Mouse (Mus musculus): ENCODE data around the gene Plcd1. TPM values are rescaled to one million over a fixed set of nuclear protein-coding genes. Genes with fewer than 3 reads are reported as not detected.

Plcd1 gene
- polyA plus RNA-seq, 1 experiment from 2014 or later = 9.1 TPM

GRCm38 (mm10) chr9:119063036-119063644 is 30.2 kb downstream of the Plcd1 start:
- Histone ChIP-seq H3K27ac (ENCODE audit: low read length) (no peak overlapping the region), H3K27me3 (replicated peaks; ENCODE audit: insufficient read depth, low read length) (no peaks in the 10 kb centered on the region), H3K36me3 (ENCODE audit: insufficient read depth, low read length) (no peaks in the 10 kb centered on the region), H3K9ac (replicated peaks; ENCODE audit: low read depth) (no peak overlapping the region), H3K9me3 (ENCODE audit: low read length) (no peaks in the 10 kb centered on the region), H3K4me3 (ENCODE audit: low read depth, low read length) (no peak overlapping the region), H3K4me2 (replicated peaks; ENCODE audit: low read depth, low read length) (no peak overlapping the region), H3K4me1 (ENCODE audit: insufficient read depth, low read depth, low read length) (no peaks in the 10 kb centered on the region; the same call in 1 of the 2 replicates)
- DNase-seq (ENCODE audit: low spot score) (peak; percentile 35), ATAC-seq (peak; percentile 20; the same call in 1 of the 2 replicates)
- TF ChIP-seq EP300 (IDR thresholded peaks at IDR 0.05) = no peak
- 33% methylated on average over 19 of the region's 19 CpGs for WGBS

GRCm38 (mm10) chr9:119060701-119061100 is 32.6 kb downstream of the Plcd1 start:
- Histone ChIP-seq H3K27me3 (replicated peaks; ENCODE audit: insufficient read depth, low read length) (no peaks in the 10 kb centered on the region), H3K4me2 (replicated peaks; ENCODE audit: low read depth, low read length) (no peak overlapping the region), H3K9ac (replicated peaks; ENCODE audit: low read depth) (no peak overlapping the region), H3K4me3 (ENCODE audit: low read depth, low read length) (no peak overlapping the region), H3K36me3 (ENCODE audit: insufficient read depth, low read length) (no peaks in the 10 kb centered on the region), H3K27ac (ENCODE audit: low read length) (no peak overlapping the region), H3K9me3 (ENCODE audit: low read length) (no peaks in the 10 kb centered on the region), H3K4me1 (ENCODE audit: insufficient read depth, low read depth, low read length) (no peaks in the 10 kb centered on the region; the same call in 1 of the 2 replicates)
- no peak for DNase-seq (ENCODE audit: low spot score)
- 93% methylated on average over 10 of the region's 10 CpGs for WGBS
- TF ChIP-seq CTCF (IDR thresholded peaks at IDR 0.05) (no peak), EP300 (IDR thresholded peaks at IDR 0.05) (no peak)
- no peak for ATAC-seq

- Histone ChIP-seq H3K4me1 (ENCODE audit: insufficient read depth, low read depth, low read length) (peaks cover 4% of the 10 kb centered on the region; the same call in 1 of the 2 replicates), H3K4me3 (ENCODE audit: low read depth, low read length) (no peak overlapping the region), H3K27ac (ENCODE audit: low read length) (no peak overlapping the region), H3K9me3 (ENCODE audit: low read length) (no peaks in the 10 kb centered on the region), H3K27me3 (replicated peaks; ENCODE audit: insufficient read depth, low read length) (no peaks in the 10 kb centered on the region), H3K36me3 (ENCODE audit: insufficient read depth, low read length) (no peaks in the 10 kb centered on the region), H3K9ac (replicated peaks; ENCODE audit: low read depth) (no peak overlapping the region), H3K4me2 (replicated peaks; ENCODE audit: low read depth, low read length) (no peak overlapping the region)
- TF ChIP-seq EP300 (IDR thresholded peaks at IDR 0.05) (no peak), CTCF (IDR thresholded peaks at IDR 0.05) (no peak)
- DNase-seq (ENCODE audit: low spot score) (no peak), ATAC-seq (no peak)
- 75% methylated on average over 7 of the region's 7 CpGs for WGBS
Observed at GRCm38 (mm10) chr9:119058245-119058644, 35.1 kb downstream of the Plcd1 start.

GRCm38 (mm10) chr9:119055336-119055735 is 38.0 kb downstream of the Plcd1 start:
- Histone ChIP-seq H3K27me3 (replicated peaks; ENCODE audit: insufficient read depth, low read length) (no peaks in the 10 kb centered on the region), H3K4me3 (ENCODE audit: low read depth, low read length) (no peak overlapping the region), H3K9me3 (ENCODE audit: low read length) (no peaks in the 10 kb centered on the region), H3K36me3 (ENCODE audit: insufficient read depth, low read length) (no peaks in the 10 kb centered on the region), H3K27ac (ENCODE audit: low read length) (no peak overlapping the region), H3K4me2 (replicated peaks; ENCODE audit: low read depth, low read length) (no peak overlapping the region), H3K4me1 (ENCODE audit: insufficient read depth, low read depth, low read length) (peaks cover 13% of the 10 kb centered on the region; the same call in 1 of the 2 replicates), H3K9ac (replicated peaks; ENCODE audit: low read depth) (no peak overlapping the region)
- WGBS = 72% methylated on average over 4 of the region's 4 CpGs
- ATAC-seq = no peak
- TF ChIP-seq CTCF (IDR thresholded peaks at IDR 0.05) = no peak
- TF ChIP-seq EP300 (IDR thresholded peaks at IDR 0.05) = no peak
- no peak for DNase-seq (ENCODE audit: low spot score)

- Histone ChIP-seq H3K36me3 (ENCODE audit: insufficient read depth, low read length) (no peaks in the 10 kb centered on the region), H3K4me1 (ENCODE audit: insufficient read depth, low read depth, low read length) (peaks cover 13% of the 10 kb centered on the region; the same call in 1 of the 2 replicates), H3K27ac (ENCODE audit: low read length) (peak overlapping the region; percentile 32), H3K9ac (replicated peaks; ENCODE audit: low read depth) (no peak overlapping the region), H3K4me2 (replicated peaks; ENCODE audit: low read depth, low read length) (peak overlapping the region; percentile 66), H3K27me3 (replicated peaks; ENCODE audit: insufficient read depth, low read length) (no peaks in the 10 kb centered on the region), H3K9me3 (ENCODE audit: low read length) (no peaks in the 10 kb centered on the region), H3K4me3 (ENCODE audit: low read depth, low read length) (no peak overlapping the region)
- TF ChIP-seq CTCF (IDR thresholded peaks at IDR 0.05) = no peak
- peak; percentile 40 for TF ChIP-seq EP300 (IDR thresholded peaks at IDR 0.05)
- ATAC-seq (peak; percentile 69), DNase-seq (ENCODE audit: low spot score) (peak; percentile 75)
- 58% methylated on average over 9 of the region's 9 CpGs for WGBS
Observed at GRCm38 (mm10) chr9:119053964-119054576, 39.2 kb downstream of the Plcd1 start.

- Histone ChIP-seq H3K36me3 (ENCODE audit: insufficient read depth, low read length) (no peaks in the 10 kb centered on the region), H3K27me3 (replicated peaks; ENCODE audit: insufficient read depth, low read length) (no peaks in the 10 kb centered on the region), H3K4me2 (replicated peaks; ENCODE audit: low read depth, low read length) (peak within 1 kb of the TSS; percentile 66), H3K9ac (replicated peaks; ENCODE audit: low read depth) (peak within 1 kb of the TSS; percentile 48; the same call in 1 of the 2 replicates), H3K9me3 (ENCODE audit: low read length) (no peaks in the 10 kb centered on the region), H3K27ac (ENCODE audit: low read length) (peak within 1 kb of the TSS; percentile 32), H3K4me3 (ENCODE audit: low read depth, low read length) (peak within 1 kb of the TSS; percentile 34), H3K4me1 (ENCODE audit: insufficient read depth, low read depth, low read length) (peaks cover 13% of the 10 kb centered on the region; the same call in 1 of the 2 replicates)
- DNase-seq (ENCODE audit: low spot score) = peak; percentile 94
- TF ChIP-seq EP300 (IDR thresholded peaks at IDR 0.05) = no peak
- 14% methylated on average over 22 of the region's 22 CpGs for WGBS
- ATAC-seq = peak; percentile 88
Observed at GRCm38 (mm10) chr9:119052154-119052944, 41.0 kb downstream of the Plcd1 start, which contains the start of gene Vill. Gene Vill (plus strand): TSS chr9:119052778.
